Mouse (Mus musculus) midbrain, embryonic 12.5 days (tissue): ENCODE measurements around the gene Neu1. TPM values are rescaled to one million over a fixed set of nuclear protein-coding genes. Genes with fewer than 3 reads are reported as not detected.

Source experiments
- ATAC-seq: fragments of 200-750 bp; cut with Nextera tagmentation; 2 replicates; pipeline ENCODE4 v1.8.0; 2017; ENCODE audit warnings: low read depth, moderate TSS enrichment, moderate library complexity; ENCODE audit not compliant: low FRiP score
- H3K27ac ChIP-seq: fragments of 300-500 bp; sonication (generic); replicated peaks from 2 replicates; pipeline ENCODE4 v1.5.1; 2016; ENCODE audit warnings: mild to moderate bottlenecking
- H3K27me3 ChIP-seq: fragments of 300-500 bp; sonication (generic); 2 replicates; pipeline ENCODE4 v1.6.1; 2016; ENCODE audit warnings: mild to moderate bottlenecking
- H3K36me3 ChIP-seq: fragments of 300-500 bp; sonication (generic); 2 replicates; pipeline ENCODE4 v1.6.1; 2016
- H3K4me1 ChIP-seq: fragments of 300-500 bp; sonication (generic); 2 replicates; pipeline ENCODE4 v1.6.1; 2016
- H3K4me2 ChIP-seq: fragments of 300-500 bp; sonication (generic); replicated peaks from 2 replicates; pipeline ENCODE4 v1.6.1; 2016; ENCODE audit warnings: mild to moderate bottlenecking, moderate library complexity
- H3K4me3 ChIP-seq: fragments of 300-500 bp; sonication (generic); 2 replicates; pipeline ENCODE4 v1.5.1; 2016; ENCODE audit warnings: mild to moderate bottlenecking
- H3K9ac ChIP-seq: fragments of 300-500 bp; sonication (generic); replicated peaks from 2 replicates; pipeline ENCODE4 v1.6.1; 2016; ENCODE audit warnings: mild to moderate bottlenecking, moderate library complexity
- H3K9me3 ChIP-seq: fragments of 300-500 bp; sonication (generic); 2 replicates; pipeline ENCODE4 v1.6.1; 2016; ENCODE audit warnings: mild to moderate bottlenecking
- WGBS: fragments of 180-500 bp; shearing (Covaris S2); methylation state at CpG from one replicate; pipeline ENCODE4 v1.1.7; 2016; 5-methylcytosine and 5-hydroxymethylcytosine counted together
- polyA plus RNA-seq: library from polyadenylated mRNA; unstranded; fragments of >200 nt; fragmentation: Nextera tagmentation; extraction: Ambion mirVana; gene quantifications from 2 replicates; pipeline ENCODE4 v1.2.1, GENCODE M21; 2016

The Neu1 gene
- polyA plus RNA-seq, 1 experiment from 2014 or later: 20.4 TPM

GRCm38 (mm10) chr17:34911945-34912351, 19.1 kb upstream of the Neu1 start:
- H3K4me2 ChIP-seq: no peak overlapping the region
- H3K4me1 ChIP-seq: no peaks in the 10 kb centered on the region; the same call in 1 of the 2 replicates
- no peak overlapping the region for H3K4me3 ChIP-seq
- H3K27ac ChIP-seq: no peak overlapping the region
- no peak overlapping the region for H3K9ac ChIP-seq
- H3K27me3 ChIP-seq: no peaks in the 10 kb centered on the region
- peaks cover 72% of the 10 kb centered on the region for H3K36me3 ChIP-seq
- peak; percentile 45; the same call in 1 of the 2 replicates for ATAC-seq
- WGBS: 48% methylated on average over 5 of the region's 5 CpGs
- H3K9me3 ChIP-seq: no peaks in the 10 kb centered on the region

DNA sequence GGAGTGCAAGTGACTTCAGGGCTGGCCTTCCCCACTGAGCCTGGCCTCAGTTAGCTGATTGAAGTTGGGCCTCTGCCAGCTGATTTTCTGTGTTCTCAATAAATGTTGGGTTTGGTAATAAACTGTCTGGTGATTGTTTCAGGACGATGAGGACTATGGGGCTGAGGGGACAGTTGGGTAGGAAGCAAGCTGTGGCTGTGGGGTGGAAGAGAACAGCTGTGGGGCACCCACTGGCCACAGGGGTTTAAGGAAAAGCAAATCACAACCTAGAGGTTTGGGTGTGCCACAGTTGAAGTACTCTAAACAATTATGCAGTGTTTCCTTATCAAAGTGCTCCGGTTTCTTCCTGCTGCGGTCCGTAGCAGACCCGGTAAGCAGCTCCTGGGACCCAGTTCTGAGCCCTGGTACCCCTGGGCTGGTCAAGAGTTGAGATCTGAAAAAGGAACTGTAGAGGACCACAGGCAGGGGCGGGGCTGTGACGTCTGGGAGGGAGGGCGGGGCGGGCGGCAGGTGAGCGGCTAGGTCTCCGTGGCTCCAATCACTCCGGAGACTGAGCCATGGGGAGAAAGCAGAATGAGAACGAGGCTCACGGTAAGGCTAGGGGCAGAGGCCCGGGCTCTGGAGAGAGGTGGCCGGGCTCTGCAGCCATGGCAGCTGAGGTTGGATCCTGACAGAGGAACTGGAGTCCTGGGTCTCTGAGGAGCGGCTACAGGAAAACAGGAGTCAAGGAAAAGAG, 17.0 kb upstream of the Neu1 start, which contains the start of gene Slc44a4:
Gene Slc44a4, plus strand, starts transcription at position 537 of the 736 bp plus-strand sequence.
- Histone ChIP-seq H3K27ac (no peak within 1 kb of the TSS), H3K9ac (no peak within 1 kb of the TSS), H3K4me1 (no peaks in the 10 kb centered on the region; the same call in 1 of the 2 replicates), H3K27me3 (no peaks in the 10 kb centered on the region), H3K9me3 (no peaks in the 10 kb centered on the region), H3K36me3 (peaks cover 51% of the 10 kb centered on the region), H3K4me3 (no peak within 1 kb of the TSS), H3K4me2 (no peak within 1 kb of the TSS)
- 34% methylated on average over 18 of the region's 18 CpGs for WGBS
- no peak for ATAC-seq

GRCm38 (mm10) chr17:34915410-34915831, 15.6 kb upstream of the Neu1 start:
- H3K4me1 ChIP-seq: no peaks in the 10 kb centered on the region; the same call in 1 of the 2 replicates
- H3K27ac ChIP-seq: no peak overlapping the region
- no peak overlapping the region for H3K4me2 ChIP-seq
- H3K9me3 ChIP-seq: no peaks in the 10 kb centered on the region
- H3K36me3 ChIP-seq: peaks cover 38% of the 10 kb centered on the region
- WGBS: 29% methylated on average over 11 of the region's 11 CpGs
- no peak overlapping the region for H3K9ac ChIP-seq
- H3K4me3 ChIP-seq: no peak overlapping the region
- ATAC-seq: 0 out of 2 replicates have a peak, but pooled peaks have one; percentile 47
- H3K27me3 ChIP-seq: no peaks in the 10 kb centered on the region

- Histone ChIP-seq H3K36me3 (peaks cover 29% of the 10 kb centered on the region), H3K9me3 (no peaks in the 10 kb centered on the region), H3K4me3 (no peak overlapping the region), H3K27me3 (no peaks in the 10 kb centered on the region), H3K4me1 (no peaks in the 10 kb centered on the region; the same call in 1 of the 2 replicates), H3K9ac (no peak overlapping the region), H3K4me2 (no peak overlapping the region), H3K27ac (no peak overlapping the region)
- 86% methylated on average over 5 of the region's 5 CpGs for WGBS
- ATAC-seq: no peak
These were observed 14.7 kb upstream of the Neu1 start for GRCm38 (mm10) chr17:34916316-34916715.

- no peak overlapping the region for H3K4me3 ChIP-seq
- H3K9me3 ChIP-seq: no peaks in the 10 kb centered on the region
- ATAC-seq: no peak
- no peaks in the 10 kb centered on the region; the same call in 1 of the 2 replicates for H3K4me1 ChIP-seq
- WGBS: 82% methylated on average over 9 of the region's 9 CpGs
- H3K27me3 ChIP-seq: no peaks in the 10 kb centered on the region
- H3K36me3 ChIP-seq: peaks cover 20% of the 10 kb centered on the region
- no peak overlapping the region for H3K4me2 ChIP-seq
- no peak overlapping the region for H3K9ac ChIP-seq
- H3K27ac ChIP-seq: no peak overlapping the region
These were observed 13.9 kb upstream of the Neu1 start for GRCm38 (mm10) chr17:34917188-34917587.

DNA sequence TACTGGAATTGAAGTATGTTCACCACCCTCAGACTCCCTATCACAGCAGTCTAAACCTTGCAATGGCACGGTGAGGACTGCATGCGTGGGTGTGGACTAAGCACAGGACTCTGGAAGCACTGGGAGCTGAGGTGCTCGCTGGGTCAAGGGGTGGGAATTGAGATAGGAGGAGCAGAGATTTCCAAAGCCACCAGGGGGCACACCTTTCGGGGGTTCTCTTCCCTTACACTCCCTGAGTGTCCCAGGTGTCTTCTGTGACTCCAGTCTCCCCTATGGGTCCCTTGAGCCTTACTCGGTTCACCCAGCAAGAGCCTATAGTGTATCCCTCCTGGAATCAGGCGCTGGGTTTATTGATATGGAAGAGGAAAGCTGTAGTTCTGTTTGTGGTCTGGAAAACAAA, 8.1 kb upstream of the Neu1 start:
- H3K27ac ChIP-seq: no peak overlapping the region
- H3K4me2 ChIP-seq: no peak overlapping the region
- 52% methylated on average over 6 of the region's 6 CpGs for WGBS
- no peaks in the 10 kb centered on the region for H3K4me1 ChIP-seq
- no peak overlapping the region for H3K9ac ChIP-seq
- no peak overlapping the region for H3K4me3 ChIP-seq
- no peaks in the 10 kb centered on the region for H3K36me3 ChIP-seq
- H3K27me3 ChIP-seq: no peaks in the 10 kb centered on the region
- ATAC-seq: no peak
- no peaks in the 10 kb centered on the region for H3K9me3 ChIP-seq

- Histone ChIP-seq H3K27ac (no peak overlapping the region), H3K4me1 (no peaks in the 10 kb centered on the region), H3K27me3 (no peaks in the 10 kb centered on the region), H3K9ac (no peak overlapping the region), H3K9me3 (no peaks in the 10 kb centered on the region), H3K4me3 (no peak overlapping the region), H3K36me3 (no peaks in the 10 kb centered on the region), H3K4me2 (no peak overlapping the region)
- ATAC-seq: no peak
- 72% methylated on average over 5 of the region's 5 CpGs for WGBS
These were observed 6.8 kb upstream of the Neu1 start for GRCm38 (mm10) chr17:34924258-34924657.

- no peak overlapping the region for H3K4me3 ChIP-seq
- H3K36me3 ChIP-seq: no peaks in the 10 kb centered on the region
- H3K27ac ChIP-seq: no peak overlapping the region
- no peak for ATAC-seq
- H3K4me1 ChIP-seq: peaks cover 9% of the 10 kb centered on the region
- no peaks in the 10 kb centered on the region for H3K9me3 ChIP-seq
- WGBS: 87% methylated on average over 18 of the region's 18 CpGs
- no peak overlapping the region for H3K4me2 ChIP-seq
- H3K27me3 ChIP-seq: peaks cover 2% of the 10 kb centered on the region; the same call in 1 of the 2 replicates
- no peak overlapping the region for H3K9ac ChIP-seq
These were observed 3.6 kb upstream of the Neu1 start for GRCm38 (mm10) chr17:34927306-34928019.

GRCm38 (mm10) chr17:34928841-34929240, 2.2 kb upstream of the Neu1 start:
- Histone ChIP-seq H3K27ac (no peak overlapping the region), H3K36me3 (no peaks in the 10 kb centered on the region), H3K9ac (no peak overlapping the region), H3K4me1 (peaks cover 9% of the 10 kb centered on the region), H3K4me2 (no peak overlapping the region), H3K27me3 (peaks cover 3% of the 10 kb centered on the region; the same call in 1 of the 2 replicates), H3K9me3 (no peaks in the 10 kb centered on the region), H3K4me3 (no peak overlapping the region)
- WGBS: 94% methylated on average over 4 of the region's 4 CpGs
- no peak for ATAC-seq

- peak overlapping the region; percentile 83 for H3K9ac ChIP-seq
- no peaks in the 10 kb centered on the region for H3K9me3 ChIP-seq
- 18% methylated on average over 14 of the region's 14 CpGs for WGBS
- peaks cover 9% of the 10 kb centered on the region for H3K4me1 ChIP-seq
- H3K27me3 ChIP-seq: peaks cover 3% of the 10 kb centered on the region; the same call in 1 of the 2 replicates
- 0 out of 2 replicates have a peak overlapping the region, but pooled peaks have one; percentile 15 for H3K27ac ChIP-seq
- H3K4me2 ChIP-seq: peak overlapping the region; percentile 98
- H3K36me3 ChIP-seq: peaks cover 8% of the 10 kb centered on the region; the same call in 1 of the 2 replicates
- ATAC-seq: no peak
- H3K4me3 ChIP-seq: peak overlapping the region; percentile 72
These were observed 664 bp downstream of the Neu1 start for GRCm38 (mm10) chr17:34931735-34932098.

- Histone ChIP-seq H3K4me2 (peak overlapping the region; percentile 98), H3K36me3 (peaks cover 8% of the 10 kb centered on the region; the same call in 1 of the 2 replicates), H3K27ac (no peak overlapping the region), H3K9ac (peak overlapping the region; percentile 83), H3K4me1 (peaks cover 9% of the 10 kb centered on the region), H3K4me3 (peak overlapping the region; percentile 72), H3K9me3 (no peaks in the 10 kb centered on the region), H3K27me3 (peaks cover 3% of the 10 kb centered on the region; the same call in 1 of the 2 replicates)
- ATAC-seq: no peak
- 94% methylated on average over 8 of the region's 8 CpGs for whole genome bisulfite sequencing
These were observed 1.2 kb downstream of the Neu1 start for GRCm38 (mm10) chr17:34932287-34932686.

DNA sequence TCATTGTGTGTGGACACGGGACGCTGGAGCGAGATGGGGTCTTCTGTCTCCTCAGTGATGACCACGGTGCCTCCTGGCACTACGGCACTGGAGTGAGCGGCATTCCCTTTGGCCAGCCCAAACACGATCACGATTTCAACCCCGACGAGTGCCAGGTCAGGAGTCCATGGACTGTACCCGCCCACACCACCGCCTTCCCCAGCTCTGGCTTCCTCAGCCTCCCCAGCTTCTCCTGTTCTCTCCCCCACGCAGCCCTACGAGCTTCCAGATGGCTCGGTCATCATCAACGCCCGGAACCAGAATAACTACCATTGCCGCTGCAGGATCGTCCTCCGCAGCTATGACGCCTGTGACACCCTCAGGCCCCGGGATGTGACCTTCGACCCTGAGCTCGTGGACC, 3.0 kb downstream of the Neu1 start:
- WGBS: 68% methylated on average over 24 of the region's 24 CpGs
- Histone ChIP-seq H3K4me2 (no peak overlapping the region), H3K27ac (no peak overlapping the region)

More for the DNA sequence above, 3.0 kb downstream of the Neu1 start:
- Histone ChIP-seq H3K27me3 (peaks cover 3% of the 10 kb centered on the region; the same call in 1 of the 2 replicates), H3K36me3 (peaks cover 8% of the 10 kb centered on the region; the same call in 1 of the 2 replicates), H3K4me1 (peaks cover 9% of the 10 kb centered on the region), H3K9me3 (no peaks in the 10 kb centered on the region), H3K4me3 (no peak overlapping the region), H3K9ac (no peak overlapping the region)
- no peak for ATAC-seq
